Mouse (Mus musculus) heart, embryonic 14.5 days (tissue): Measurements from ENCODE around the gene Acad11. TPM values are rescaled to one million over a fixed set of nuclear protein-coding genes. Genes with fewer than 3 reads are reported as not detected.

Experiments
- ATAC-seq: fragments of 200-750 bp; cut with Nextera tagmentation; 2 replicates; pipeline ENCODE4 v1.8.0; 2017; ENCODE audit warnings: low read depth, moderate TSS enrichment; ENCODE audit not compliant: insufficient number of reproducible peaks, insufficient read depth, low FRiP score
- H3K27ac ChIP-seq, 2 experiments: fragments of 200-500 bp in 1 of 2; fragments of 300-500 bp in 1 of 2; sonication (generic) in 1 of 2; replicated peaks in 1 of 2; 2 replicates each; pipeline ENCODE4 v1.5.1; 2012 to 2014; ENCODE audit warnings: low read depth in 2 of 2, low read length in 2 of 2, control low read depth in 1 of 2, mild to moderate bottlenecking in 1 of 2, mixed read lengths in 1 of 2; ENCODE audit not compliant: control insufficient read depth in 1 of 2, insufficient read depth in 1 of 2
- H3K27me3 ChIP-seq: fragments of 300-500 bp; sonication (generic); 2 replicates; pipeline ENCODE4 v1.6.1; 2014; ENCODE audit warnings: mild to moderate bottlenecking, low read length, control low read depth; ENCODE audit not compliant: control insufficient read depth, insufficient read depth
- H3K36me3 ChIP-seq: fragments of 300-500 bp; sonication (generic); 2 replicates; pipeline ENCODE4 v1.6.1; 2014; ENCODE audit warnings: mild to moderate bottlenecking, control low read depth, low read length, mixed read lengths; ENCODE audit not compliant: control insufficient read depth, insufficient read depth
- H3K4me1 ChIP-seq, 2 experiments: fragments of 200-500 bp in 1 of 2; fragments of 300-500 bp in 1 of 2; sonication (generic) in 1 of 2; 2 replicates each; pipeline ENCODE4 v1.6.1; 2012 to 2014; ENCODE audit warnings: low read length in 2 of 2, control low read depth in 1 of 2, mixed read lengths in 1 of 2; ENCODE audit not compliant: control insufficient read depth in 2 of 2, insufficient read depth in 2 of 2
- H3K4me2 ChIP-seq: fragments of 300-500 bp; sonication (generic); 2 replicates; pipeline ENCODE4 v1.6.1; 2014; ENCODE audit warnings: mild to moderate bottlenecking, low read length
- H3K4me3 ChIP-seq, 2 experiments: fragments of 200-500 bp in 1 of 2; fragments of 300-500 bp in 1 of 2; sonication (generic) in 1 of 2; 2 replicates each; pipeline ENCODE4 v1.5.1; 2012 to 2014; ENCODE audit warnings: low read length in 2 of 2, mild to moderate bottlenecking in 2 of 2, control low read depth in 1 of 2, low read depth in 1 of 2, moderate library complexity in 1 of 2; ENCODE audit not compliant: control insufficient read depth in 1 of 2, insufficient read depth in 1 of 2
- H3K9ac ChIP-seq: fragments of 300-500 bp; sonication (generic); 2 replicates; pipeline ENCODE4 v1.6.1; 2014; ENCODE audit warnings: mild to moderate bottlenecking, low read length
- H3K9me3 ChIP-seq: fragments of 300-500 bp; sonication (generic); 2 replicates; pipeline ENCODE4 v1.6.1; 2016; ENCODE audit warnings: low read length, control low read depth; ENCODE audit not compliant: control insufficient read depth
- WGBS: fragments of 180-500 bp; shearing (Covaris S2); extraction: QIAGEN DNeasy Blood & Tissue Kit; methylation state at CpG from one replicate; pipeline ENCODE4 v1.1.7; 2014; 5-methylcytosine and 5-hydroxymethylcytosine counted together
- polyA plus RNA-seq: library from polyadenylated mRNA; unstranded; fragments of >200 nt; fragmentation: Nextera tagmentation; extraction: Ambion mirVana; gene quantifications from 2 replicates; pipeline ENCODE4 v1.2.1, GENCODE M21; 2014

The Acad11 gene
- polyA plus RNA-seq, 1 experiment from 2014 or later, result 11.4 TPM

- H3K36me3 ChIP-seq, result peaks cover 69% of the 10 kb centered on the region
- ATAC-seq, result no peak
- no peaks in the 10 kb centered on the region for H3K9me3 ChIP-seq
- H3K9ac ChIP-seq, result no peak overlapping the region
- H3K27ac ChIP-seq, result no peak overlapping the region
- no peak overlapping the region for H3K4me2 ChIP-seq
- no peaks in the 10 kb centered on the region for H3K27me3 ChIP-seq
- WGBS, result 52% methylated on average over 24 of the region's 24 CpGs
- no peak overlapping the region for H3K4me3 ChIP-seq
- peaks cover 4 to 11% of the 10 kb centered on the region in 2 experiments; a peak in 3 of 4 replicates for H3K4me1 ChIP-seq
Measured at GRCm38 (mm10) chr9:104035261-104036015, 27.7 kb upstream of the Acad11 start.

- 69% methylated on average over 13 of the region's 13 CpGs for WGBS
- ATAC-seq, result no peak
- Histone ChIP-seq H3K9me3 (no peaks in the 10 kb centered on the region), H3K36me3 (peaks cover 55% of the 10 kb centered on the region), H3K4me1 (peaks cover 4 to 11% of the 10 kb centered on the region in 2 experiments; a peak in 3 of 4 replicates), H3K27me3 (no peaks in the 10 kb centered on the region), H3K27ac (peak overlapping the region in 1 of 2 experiments; percentile 33; a peak in 2 of 4 replicates), H3K4me3 (no peak overlapping the region), H3K4me2 (no peak overlapping the region), H3K9ac (no peak overlapping the region)
Measured at GRCm38 (mm10) chr9:104038266-104038665, 24.9 kb upstream of the Acad11 start.

GRCm38 (mm10) chr9:104039031-104039695, 24.0 kb upstream of the Acad11 start:
- Histone ChIP-seq H3K9me3 (no peaks in the 10 kb centered on the region), H3K4me2 (no peak overlapping the region), H3K4me3 (no peak overlapping the region), H3K9ac (no peak overlapping the region), H3K36me3 (peaks cover 52% of the 10 kb centered on the region), H3K4me1 (peaks cover 4 to 11% of the 10 kb centered on the region in 2 experiments; a peak in 3 of 4 replicates), H3K27me3 (no peaks in the 10 kb centered on the region), H3K27ac (no peak overlapping the region)
- 91% methylated on average over 21 of the region's 21 CpGs for WGBS
- ATAC-seq, result no peak

GRCm38 (mm10) chr9:104039742-104040141, 23.4 kb upstream of the Acad11 start:
- 87% methylated on average over 4 of the region's 4 CpGs for WGBS
- Histone ChIP-seq H3K36me3 (peaks cover 50% of the 10 kb centered on the region), H3K9me3 (no peaks in the 10 kb centered on the region), H3K4me3 (no peak overlapping the region), H3K27me3 (no peaks in the 10 kb centered on the region), H3K27ac (no peak overlapping the region), H3K9ac (no peak overlapping the region), H3K4me1 (peaks cover 4 to 11% of the 10 kb centered on the region in 2 experiments; a peak in 3 of 4 replicates), H3K4me2 (no peak overlapping the region)
- ATAC-seq, result no peak

GRCm38 (mm10) chr9:104040362-104040761, 22.8 kb upstream of the Acad11 start, which contains the start of gene Gm28305:
TSS of gene Gm28305 (plus strand) at chr9:104040662.
- Histone ChIP-seq H3K4me1 (peaks cover 4 to 11% of the 10 kb centered on the region in 2 experiments; a peak in 3 of 4 replicates), H3K4me3 (no peak within 1 kb of the TSS), H3K27ac (no peak within 1 kb of the TSS), H3K27me3 (no peaks in the 10 kb centered on the region), H3K4me2 (no peak within 1 kb of the TSS), H3K36me3 (peaks cover 52% of the 10 kb centered on the region), H3K9me3 (no peaks in the 10 kb centered on the region), H3K9ac (no peak within 1 kb of the TSS)
- 58% methylated on average over 2 of the region's 2 CpGs for WGBS
- no peak for ATAC-seq

DNA sequence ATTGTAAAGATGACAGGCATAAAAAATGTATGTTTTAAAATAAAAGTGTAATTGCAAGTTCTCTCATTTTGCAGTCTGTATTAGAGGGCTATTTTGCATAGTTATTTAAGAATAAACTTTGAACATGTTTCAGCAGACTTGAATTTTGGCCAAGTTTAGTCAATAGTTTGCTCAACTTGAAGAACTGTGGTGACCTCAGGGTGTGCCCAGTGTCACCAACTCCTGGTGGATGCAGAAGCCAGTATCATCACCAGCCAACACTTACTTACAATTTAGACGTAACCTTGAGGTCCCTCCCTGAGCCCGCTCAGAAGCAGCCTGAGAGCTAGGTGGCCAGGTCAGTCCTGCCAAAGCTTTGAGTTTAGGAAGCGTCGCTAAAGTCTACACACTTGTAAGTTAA, 19.5 kb upstream of the Acad11 start:
- WGBS, result 85% methylated on average over 4 of the region's 4 CpGs
- no peak overlapping the region for H3K27ac ChIP-seq
- H3K27me3 ChIP-seq, result no peaks in the 10 kb centered on the region
- no peak overlapping the region for H3K4me3 ChIP-seq
- no peaks in the 10 kb centered on the region for H3K9me3 ChIP-seq
- no peak overlapping the region for H3K9ac ChIP-seq
- H3K36me3 ChIP-seq, result peaks cover 60% of the 10 kb centered on the region
- H3K4me1 ChIP-seq, result no peaks in the 10 kb centered on the region
- no peak overlapping the region for H3K4me2 ChIP-seq
- no peak for ATAC-seq

DNA sequence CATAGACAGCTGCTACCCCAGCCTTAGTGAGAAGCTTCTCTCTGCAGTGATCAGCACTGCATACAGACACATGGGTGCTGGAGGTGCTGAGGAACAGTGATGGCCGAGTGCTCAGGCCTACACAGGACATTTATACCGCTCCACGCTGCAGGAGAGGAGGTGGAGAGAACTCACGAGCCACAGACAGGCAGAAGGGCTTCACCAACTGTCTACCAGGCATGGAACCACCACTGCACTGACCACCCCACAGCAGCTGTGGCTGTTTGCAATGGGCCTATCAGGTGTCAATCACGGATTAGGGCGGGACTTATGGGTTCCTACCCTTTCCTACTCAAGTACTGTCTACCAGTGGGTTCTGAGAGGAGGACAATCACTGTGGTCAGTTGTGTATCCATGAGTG, 12.1 kb upstream of the Acad11 start:
- H3K9ac ChIP-seq, result no peak overlapping the region
- H3K4me1 ChIP-seq, result no peaks in the 10 kb centered on the region
- H3K4me3 ChIP-seq, result no peak overlapping the region
- H3K36me3 ChIP-seq, result peaks cover 99% of the 10 kb centered on the region
- H3K27me3 ChIP-seq, result no peaks in the 10 kb centered on the region
- no peak overlapping the region for H3K27ac ChIP-seq
- no peaks in the 10 kb centered on the region for H3K9me3 ChIP-seq
- H3K4me2 ChIP-seq, result no peak overlapping the region
- 89% methylated on average over 6 of the region's 6 CpGs for WGBS
- no peak for ATAC-seq
